Mouse (Mus musculus): Measurements from ENCODE around the gene Ccnb3.

Gene Ccnb3

DNA sequence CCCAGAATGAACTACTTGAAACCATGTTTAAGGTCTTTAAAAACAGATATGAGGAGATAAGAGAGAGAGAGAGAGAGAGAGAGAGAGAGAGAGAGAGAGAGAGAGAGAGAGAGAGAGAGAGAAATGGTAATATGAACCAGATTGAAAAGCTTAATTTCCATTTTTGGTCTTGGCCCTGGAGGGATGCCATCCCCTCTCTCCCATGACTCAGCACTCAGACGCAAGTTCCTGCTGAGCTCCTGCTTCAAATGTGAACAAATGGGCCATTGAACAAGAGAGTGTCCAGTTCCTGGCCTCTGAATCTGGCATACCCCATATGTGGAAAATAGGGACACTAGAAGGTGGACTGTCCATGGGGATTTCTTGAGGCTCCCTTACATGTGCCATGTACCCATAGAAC is 69.5 kb downstream of the Ccnb3 start:
- H3K27me3 ChIP-seq (ENCODE audit: insufficient read depth, low read length): no peaks in the 10 kb centered on the region
- H3K36me3 ChIP-seq (ENCODE audit: insufficient read depth, low read length): no peaks in the 10 kb centered on the region
- no peaks in the 10 kb centered on the region for H3K4me1 ChIP-seq (replicated peaks; ENCODE audit: low read depth, low read length)
- TF ChIP-seq CTCF (conservative IDR thresholded peaks at IDR 0.05; ENCODE audit: low read length) (no peak), POU5F1 (IDR thresholded peaks at IDR 0.05; ENCODE audit: borderline replicate concordance, low read length) (no peak), NANOG (IDR thresholded peaks at IDR 0.05; ENCODE audit: borderline replicate concordance, low read length) (no peak)
- H3K9me3 ChIP-seq (ENCODE audit: low read length): no peaks in the 10 kb centered on the region
- H3K4me3 ChIP-seq (replicated peaks; ENCODE audit: low read length): no peak overlapping the region

DNA sequence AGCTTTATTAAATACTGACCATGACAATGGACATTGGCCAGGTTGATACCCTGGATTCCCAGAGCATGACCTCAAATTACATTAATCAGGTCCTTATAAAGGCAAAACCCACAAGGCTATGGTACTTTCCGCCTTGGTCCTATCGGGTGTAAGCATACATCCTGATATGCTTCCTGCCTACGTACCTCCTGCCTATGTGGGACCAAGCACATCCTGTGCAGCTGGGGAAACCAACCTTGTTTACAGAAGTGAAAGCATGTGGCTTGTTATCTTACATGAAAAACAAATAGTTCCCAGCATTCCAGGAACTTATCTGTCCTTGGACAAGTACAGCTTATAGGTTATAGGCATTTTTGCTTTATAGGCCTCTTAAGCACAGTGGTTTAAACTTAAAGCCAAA is 72.8 kb downstream of the Ccnb3 start:
- no peaks in the 10 kb centered on the region for H3K9me3 ChIP-seq (ENCODE audit: low read length)
- H3K36me3 ChIP-seq (ENCODE audit: insufficient read depth, low read length): no peaks in the 10 kb centered on the region
- H3K4me3 ChIP-seq (replicated peaks; ENCODE audit: low read length): no peak overlapping the region
- H3K27me3 ChIP-seq (ENCODE audit: insufficient read depth, low read length): no peaks in the 10 kb centered on the region
- TF ChIP-seq NANOG (IDR thresholded peaks at IDR 0.05; ENCODE audit: borderline replicate concordance, low read length) (no peak), CTCF (conservative IDR thresholded peaks at IDR 0.05; ENCODE audit: low read length) (no peak), POU5F1 (IDR thresholded peaks at IDR 0.05; ENCODE audit: borderline replicate concordance, low read length) (no peak)
- peaks cover 3% of the 10 kb centered on the region for H3K4me1 ChIP-seq (replicated peaks; ENCODE audit: low read depth, low read length)
